Mouse (Mus musculus): Measurements from ENCODE around the gene Ank2.

The Ank2 gene

DNA sequence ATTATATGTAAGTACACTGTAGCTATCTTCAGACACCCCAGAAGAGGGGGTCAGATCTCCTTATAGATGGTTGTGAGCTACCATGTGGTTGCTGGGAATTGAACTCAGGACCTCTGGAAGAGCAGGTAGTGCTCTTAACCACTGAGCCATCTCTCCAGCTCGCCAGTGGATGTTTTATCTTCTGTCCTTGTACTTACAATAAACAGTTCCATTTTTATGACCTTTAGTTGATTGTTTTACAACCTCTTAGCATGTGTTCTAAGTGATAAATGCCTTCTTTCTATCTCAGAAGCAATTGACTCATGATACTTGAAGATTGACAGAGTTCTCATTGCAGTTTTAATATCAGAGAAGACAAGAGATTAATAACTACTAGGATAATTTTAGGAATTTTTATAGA lies 620.9 kb downstream of the Ank2 start:
- DNase-seq (ENCODE audit: low spot score in 2 of 2) = no peak

Measured in urinary bladder, postnatal 36 days (tissue).